Mouse (Mus musculus) heart, embryonic 11.5 days (tissue): ENCODE results near the gene Olfr460. TPM values are rescaled to one million over a fixed set of nuclear protein-coding genes. Genes with fewer than 3 reads are reported as not detected.
"Not testable (repeated sequence)": the region's sequence is repeated elsewhere in the genome, so short reads cannot be mapped to it uniquely, and the experiment has no call there.

ENCODE experiments used
- ATAC-seq: fragments of 200-750 bp; cut with Nextera tagmentation; replicated peaks from 2 replicates; pipeline ENCODE4 v1.8.0; 2017; ENCODE audit warnings: moderate library complexity; ENCODE audit not compliant: insufficient number of reproducible peaks, low FRiP score, low TSS enrichment
- H3K27ac ChIP-seq: fragments of 300-500 bp; sonication (generic); 2 replicates; pipeline ENCODE4 v1.5.1; 2014; ENCODE audit warnings: mild to moderate bottlenecking, low read depth, low read length
- H3K27me3 ChIP-seq: fragments of 300-500 bp; sonication (generic); 2 replicates; pipeline ENCODE4 v1.6.1; 2014; ENCODE audit warnings: mild to moderate bottlenecking, low read length, mixed read lengths; ENCODE audit not compliant: control insufficient read depth, insufficient read depth
- H3K36me3 ChIP-seq: fragments of 300-500 bp; sonication (generic); 2 replicates; pipeline ENCODE4 v1.6.1; 2014; ENCODE audit warnings: mild to moderate bottlenecking, low read length, moderate library complexity, mixed read lengths; ENCODE audit not compliant: control insufficient read depth, insufficient read depth
- H3K4me1 ChIP-seq: fragments of 300-500 bp; sonication (generic); 2 replicates; pipeline ENCODE4 v1.6.1; 2014; ENCODE audit warnings: low read length; ENCODE audit not compliant: control insufficient read depth, insufficient read depth
- H3K4me2 ChIP-seq: fragments of 300-500 bp; sonication (generic); 2 replicates; pipeline ENCODE4 v1.6.1; 2014; ENCODE audit warnings: mild to moderate bottlenecking, moderate library complexity
- H3K4me3 ChIP-seq: fragments of 300-500 bp; sonication (generic); 2 replicates; pipeline ENCODE4 v1.5.1; 2014; ENCODE audit warnings: low read depth, low read length
- H3K9ac ChIP-seq: fragments of 300-500 bp; sonication (generic); 2 replicates; pipeline ENCODE4 v1.6.1; 2014; ENCODE audit warnings: mild to moderate bottlenecking, low read depth, low read length, moderate library complexity
- H3K9me3 ChIP-seq: fragments of 300-500 bp; sonication (generic); replicated peaks from 2 replicates; pipeline ENCODE4 v1.6.1; 2016; ENCODE audit warnings: low read length; ENCODE audit not compliant: control insufficient read depth
- WGBS: fragments of 180-500 bp; shearing (Covaris S2); extraction: QIAGEN DNeasy Blood & Tissue Kit; methylation state at CpG from one replicate; pipeline ENCODE4 v1.1.7; 2014; ENCODE audit not compliant: insufficient replicate concordance; 5-methylcytosine and 5-hydroxymethylcytosine counted together
- polyA plus RNA-seq: library from polyadenylated mRNA; unstranded; fragments of >200 nt; fragmentation: Nextera tagmentation; extraction: Ambion mirVana; gene quantifications from 2 replicates; pipeline ENCODE4 v1.2.1, GENCODE M21; 2014

Olfr460 gene
- polyA plus RNA-seq, 1 experiment from 2014 or later: 0.06 TPM

DNA sequence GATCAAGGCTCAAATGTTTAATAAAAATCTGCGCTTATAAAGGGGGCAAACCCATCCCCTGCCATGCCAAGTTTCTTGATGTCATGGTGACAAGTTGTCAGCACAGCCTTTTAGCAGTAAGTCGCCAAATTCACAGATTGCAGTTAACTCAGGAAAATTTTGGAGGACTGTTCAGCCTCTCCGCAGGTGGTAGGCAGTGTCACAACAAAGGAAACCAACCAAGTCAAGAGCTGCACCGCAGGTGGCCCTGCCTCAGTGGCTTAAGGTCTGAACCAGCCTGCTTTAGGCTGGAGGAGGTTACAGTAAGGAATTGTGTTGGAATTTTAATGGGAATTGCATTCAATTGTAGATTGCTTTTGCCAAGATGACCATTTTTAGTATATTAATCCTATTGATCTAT is 29.3 kb downstream of the Olfr460 start:
- H3K4me3 ChIP-seq, H3K9ac ChIP-seq, H3K27ac ChIP-seq, H3K36me3 ChIP-seq, H3K9me3 ChIP-seq, H3K27me3 ChIP-seq, H3K4me2 ChIP-seq, ATAC-seq, H3K4me1 ChIP-seq: not testable (repeated sequence)
- 29% methylated on average over 4 of the region's 4 CpGs for WGBS

DNA sequence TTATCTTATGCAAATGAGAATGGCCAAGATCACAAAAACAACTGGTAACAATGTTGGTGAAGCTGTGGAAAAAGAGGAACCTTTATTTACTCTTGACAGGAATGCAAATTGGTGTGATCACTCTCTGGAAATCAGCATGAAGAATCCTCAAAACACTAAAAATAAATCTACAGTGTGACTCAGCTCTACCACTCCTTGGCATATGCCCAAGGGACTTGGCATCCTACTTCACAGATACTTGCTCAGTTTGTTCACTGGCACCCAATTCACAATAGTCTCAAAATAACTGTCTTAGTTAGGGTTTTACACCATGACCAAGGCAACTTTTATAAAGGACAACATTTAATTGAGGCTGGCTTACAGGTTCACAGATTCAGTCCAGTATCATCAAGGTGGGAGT is 38.1 kb downstream of the Olfr460 start:
- H3K9me3 ChIP-seq: no peaks in the 10 kb centered on the region
- H3K4me1 ChIP-seq: no peaks in the 10 kb centered on the region
- no peaks in the 10 kb centered on the region for H3K36me3 ChIP-seq
- no peak overlapping the region for H3K27ac ChIP-seq
- no peak overlapping the region for H3K9ac ChIP-seq
- H3K27me3 ChIP-seq: no peaks in the 10 kb centered on the region
- no peak for ATAC-seq
- no peak overlapping the region for H3K4me2 ChIP-seq
- H3K4me3 ChIP-seq: no peak overlapping the region

DNA sequence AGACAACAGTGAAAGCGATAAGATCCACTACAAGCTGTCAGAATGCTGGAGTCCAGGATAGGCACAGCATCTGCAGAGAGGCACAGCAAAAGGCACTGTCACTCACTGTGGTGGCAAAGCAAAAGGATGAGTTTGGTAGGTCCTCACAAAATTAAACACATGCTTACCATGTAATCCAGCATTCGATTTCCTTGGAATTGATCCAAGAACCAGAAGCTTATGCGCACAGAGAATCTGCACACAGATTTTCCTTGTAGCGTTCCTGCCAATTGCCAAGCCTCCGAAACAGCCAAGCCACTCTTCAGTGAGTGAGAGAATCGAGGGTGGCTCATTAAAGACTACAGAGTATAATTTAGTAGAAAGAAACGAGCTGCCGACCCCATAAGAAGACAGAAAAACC is 41.0 kb downstream of the Olfr460 start:
- Histone ChIP-seq H3K4me1 (no peaks in the 10 kb centered on the region), H3K9me3 (no peaks in the 10 kb centered on the region), H3K27ac (no peak overlapping the region), H3K9ac (no peak overlapping the region), H3K36me3 (no peaks in the 10 kb centered on the region), H3K4me2 (no peak overlapping the region), H3K27me3 (no peaks in the 10 kb centered on the region), H3K4me3 (no peak overlapping the region)
- 80% methylated on average over 8 of the region's 8 CpGs for WGBS
- ATAC-seq: no peak

DNA sequence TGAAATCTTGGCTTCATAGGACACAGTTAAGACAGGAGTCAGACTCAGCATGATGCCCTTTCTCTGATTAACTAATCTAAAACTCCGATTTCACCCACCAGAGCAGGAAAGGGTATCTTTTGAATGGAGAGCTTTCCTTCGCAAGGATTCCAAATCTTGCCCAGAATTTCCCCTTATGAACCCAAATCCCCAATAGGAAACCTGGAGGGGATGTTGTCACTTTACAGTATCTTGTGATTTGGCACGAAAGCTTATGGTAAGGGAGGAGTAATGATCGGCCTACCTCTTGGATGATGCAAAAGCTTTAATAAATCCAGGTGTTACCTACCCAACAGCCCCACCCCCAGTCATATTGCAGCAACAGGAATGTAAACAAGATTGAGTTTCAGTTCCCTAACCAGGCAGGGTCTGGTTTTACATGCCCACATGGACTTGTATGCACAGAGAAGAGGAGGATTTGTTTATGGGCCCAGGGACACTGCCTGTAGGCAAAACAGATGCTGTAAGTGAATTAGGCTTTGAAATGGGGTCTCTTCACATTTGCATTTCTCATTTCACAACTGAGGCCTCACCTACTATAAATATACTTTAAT is 44.1 kb downstream of the Olfr460 start, which contains the start of gene Tas2r138:
TSS of gene Tas2r138 (minus strand) at position 51 of the 593 bp plus-strand sequence.
- no peaks in the 10 kb centered on the region for H3K9me3 ChIP-seq
- no peak within 1 kb of the TSS for H3K9ac ChIP-seq
- ATAC-seq: no peak
- H3K4me3 ChIP-seq: no peak within 1 kb of the TSS
- H3K36me3 ChIP-seq: no peaks in the 10 kb centered on the region
- no peak within 1 kb of the TSS for H3K27ac ChIP-seq
- H3K4me1 ChIP-seq: no peaks in the 10 kb centered on the region
- H3K27me3 ChIP-seq: no peaks in the 10 kb centered on the region
- no peak within 1 kb of the TSS for H3K4me2 ChIP-seq
- 78% methylated on average over 4 of the region's 4 CpGs for WGBS

DNA sequence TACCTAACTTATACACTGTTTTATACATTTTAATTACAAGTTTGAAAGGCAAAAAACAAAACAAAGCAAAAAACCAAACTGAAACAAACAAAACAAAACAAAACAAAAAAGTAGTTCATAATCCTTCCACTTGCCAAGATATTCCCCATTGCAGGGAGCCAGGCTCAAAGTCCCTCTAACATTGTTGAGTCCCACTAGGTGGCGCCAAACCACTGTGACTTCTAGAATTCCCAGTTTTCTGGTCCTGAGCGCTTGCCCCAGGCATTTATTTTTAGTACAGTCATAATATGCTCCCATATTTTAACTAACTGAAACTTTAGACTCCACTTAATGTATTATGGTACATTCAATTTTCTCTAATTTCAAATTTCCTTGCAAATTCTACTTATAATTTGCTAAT is 48.7 kb downstream of the Olfr460 start:
- H3K4me1 ChIP-seq: no peaks in the 10 kb centered on the region
- no peak overlapping the region for H3K27ac ChIP-seq
- H3K27me3 ChIP-seq: no peaks in the 10 kb centered on the region
- no peak; the same call in 1 of the 2 replicates for ATAC-seq
- H3K9me3 ChIP-seq: no peaks in the 10 kb centered on the region
- no peak overlapping the region for H3K4me2 ChIP-seq
- WGBS: 15% methylated on average over 2 of the region's 2 CpGs
- no peaks in the 10 kb centered on the region for H3K36me3 ChIP-seq
- no peak overlapping the region for H3K4me3 ChIP-seq
- H3K9ac ChIP-seq: no peak overlapping the region

Other genes with a start within 250 kb of the Olfr460 start
- gene Agk, start 244.3 kb upstream of the Olfr460 start, polyA plus RNA-seq: 41.5 and 48.7 TPM in 2 replicates
- 3.4 and 3.7 TPM in 2 replicates for gene E330009J07Rik, start 133.4 kb upstream of the Olfr460 start, polyA plus RNA-seq
- gene Wee2, start 130.4 kb upstream of the Olfr460 start, polyA plus RNA-seq: not detected in 2 replicates
- gene Ssbp1, start 98.1 kb upstream of the Olfr460 start, polyA plus RNA-seq: 108 and 112 TPM in 2 replicates
- gene Tas2r137, start 78.3 kb upstream of the Olfr460 start, polyA plus RNA-seq: not detected in 2 replicates
- gene Tas2r108, start 76.0 kb upstream of the Olfr460 start, polyA plus RNA-seq: 0.31 TPM in 1 of 2 replicates, not detected in the other
- not detected in 2 replicates for gene Prss37, start 50.0 kb upstream of the Olfr460 start, polyA plus RNA-seq
- not detected in 2 replicates for gene Olfr461, start 14.4 kb upstream of the Olfr460 start, polyA plus RNA-seq
- gene Clec5a, start 16.3 kb downstream of the Olfr460 start, polyA plus RNA-seq: 0.17 and 0.57 TPM in 2 replicates
- gene Tas2r138, start 43.8 kb downstream of the Olfr460 start, polyA plus RNA-seq: not detected in 2 replicates
- gene Mgam, start 59.3 kb downstream of the Olfr460 start, polyA plus RNA-seq: 0.04 and 0.06 TPM in 2 replicates